Mouse (Mus musculus) adrenal gland, adult 8-10 months (tissue): ENCODE results near the gene Gm17571. TPM values are rescaled to one million over a fixed set of nuclear protein-coding genes. Genes with fewer than 3 reads are reported as not detected.

ENCODE experiments used
- DNase-seq: peaks from one replicate; pipeline ENCODE4 v3.0.0; 2022
- total RNA-seq, 4 experiments: library from RNA; stranded (reverse); gene quantifications; 2 replicates each; pipeline ENCODE4 v1.2.4; 2022

Gm17571 gene
- total RNA-seq, 4 experiments from 2014 or later: not detected

GRCm38 (mm10) chr9:13454651-13455123 lies 8.1 kb upstream of the Gm17571 start:
- no peak for DNase-seq

GRCm38 (mm10) chr9:13448716-13449115 lies 2.2 kb upstream of the Gm17571 start:
- DNase-seq: no peak

GRCm38 (mm10) chr9:13446236-13446635 lies 317 bp downstream of the Gm17571 start:
- no peak for DNase-seq

GRCm38 (mm10) chr9:13443484-13444211 lies 2.9 kb downstream of the Gm17571 start:
- DNase-seq: no peak

GRCm38 (mm10) chr9:13442012-13442735 lies 4.4 kb downstream of the Gm17571 start:
- no peak for DNase-seq

GRCm38 (mm10) chr9:13440911-13441310 lies 5.6 kb downstream of the Gm17571 start:
- DNase-seq: no peak

GRCm38 (mm10) chr9:13433501-13434090 lies 13.0 kb downstream of the Gm17571 start:
- DNase-seq: peak; percentile 63

GRCm38 (mm10) chr9:13431646-13432045 lies 14.9 kb downstream of the Gm17571 start:
- no peak for DNase-seq

- DNase-seq: no peak
Measured at GRCm38 (mm10) chr9:13430744-13431143, 15.8 kb downstream of the Gm17571 start.

GRCm38 (mm10) chr9:13430302-13430701 lies 16.3 kb downstream of the Gm17571 start:
- no peak for DNase-seq

GRCm38 (mm10) chr9:13429477-13430125 lies 17.0 kb downstream of the Gm17571 start:
- no peak for DNase-seq

GRCm38 (mm10) chr9:13425031-13425940 lies 21.3 kb downstream of the Gm17571 start:
- peak; percentile 61 for DNase-seq

- DNase-seq: no peak
Measured at GRCm38 (mm10) chr9:13414230-13414766, 32.3 kb downstream of the Gm17571 start.

Other genes starting within 250 kb of the Gm17571 start
- 1 to 10 TPM; 7.7 to 9.5 (median 8.0) TPM for gene Jrkl, start 200.9 kb downstream of the Gm17571 start, total RNA-seq
- 10 to 100 TPM; 15.8 to 30.0 (median 21.9) TPM for gene Ccdc82, start 199.8 kb downstream of the Gm17571 start, total RNA-seq
- 10 to 100 TPM in 2 of 4 experiments, 1 to 10 TPM in 2; 6.7 to 13.7 (median 9.6) TPM for gene Maml2, start 148.8 kb downstream of the Gm17571 start, total RNA-seq